9 mouse cellular contexts compared by ENCODE assay signal in genomic region chr14:19920254-19920691, GRCm38 (mm10). TPM values are rescaled to one million over a fixed set of nuclear protein-coding genes. Genes with fewer than 3 reads are reported as not detected.
DNase-seq lines count a peak whose midpoint lies in the region; ATAC-seq lines count a peak whose summit lies in the region.
"Had no signal": no experiment of that assay in that cellular context is flagged by ENCODE, and none has a peak within 500 bp of the region (broad histone marks: within the 10 kb centered on the region; RNA-seq: fewer than 3 reads in every experiment).

No protein-coding gene starts in this region.

- ATAC-seq in kidney, embryonic 16.5 days (ENCODE audit: low FRiP score, low TSS enrichment) = peak; percentile 70
- ATAC-seq in midbrain, embryonic 14.5 days (ENCODE audit: low FRiP score, low TSS enrichment) = peak; percentile 65

- no peaks in the 10 kb centered on the region for H3K9me3 ChIP-seq in kidney, embryonic 16.5 days (ENCODE audit: low read length)
- no peaks in the 10 kb centered on the region for H3K9me3 ChIP-seq in midbrain, embryonic 14.5 days (ENCODE audit: control insufficient read depth, low read length)

- no peaks in the 10 kb centered on the region for H3K27me3 ChIP-seq in kidney, embryonic 16.5 days (ENCODE audit: insufficient read depth, low read length)
- H3K27me3 ChIP-seq in midbrain, embryonic 14.5 days (ENCODE audit: control insufficient read depth, insufficient read depth, low read length) = no peaks in the 10 kb centered on the region

- intact Hi-C loops in heart, postnatal 36 days (cut with DNase I) = no loop called here

- peaks cover 9% of the 10 kb centered on the region; the same call in 1 of the 2 replicates for H3K4me1 ChIP-seq in kidney, embryonic 16.5 days (ENCODE audit: insufficient read depth, low read length)
- peaks cover 14% of the 10 kb centered on the region for H3K4me1 ChIP-seq in midbrain, embryonic 14.5 days (ENCODE audit: control insufficient read depth, insufficient read depth, low read length)

- H3K36me3 ChIP-seq in kidney, embryonic 16.5 days (ENCODE audit: insufficient read depth, low read length) = peaks cover 9% of the 10 kb centered on the region; the same call in 1 of the 2 replicates
- H3K36me3 ChIP-seq in midbrain, embryonic 14.5 days (ENCODE audit: control insufficient read depth, insufficient read depth, low read length) = peaks cover 9% of the 10 kb centered on the region

- no peak overlapping the region for H3K4me2 ChIP-seq in kidney, embryonic 16.5 days (replicated peaks; ENCODE audit: low read depth, low read length)
- H3K4me2 ChIP-seq in midbrain, embryonic 14.5 days (ENCODE audit: low read length) = no peak overlapping the region

- H3K4me3 ChIP-seq in kidney, embryonic 16.5 days (ENCODE audit: low read length) = no peak overlapping the region
- H3K4me3 ChIP-seq in midbrain, embryonic 14.5 days (replicated peaks; ENCODE audit: low read depth, low read length) = no peak overlapping the region

- no peak for DNase-seq in kidney, adult 18-20 months
- DNase-seq in embryo, embryonic 10.5 days (ENCODE audit: low spot score) = peak; percentile 77
- DNase-seq in forelimb bud, embryonic 11.5 days (ENCODE audit: low read depth, low spot score) = peak; percentile 70
- peak; percentile 71 for DNase-seq in midbrain, embryonic 14.5 days
- no peak for DNase-seq in right cerebral cortex, adult 2 months (ENCODE audit: low spot score in 2 of 2)
- DNase-seq in ovary, adult 18-20 months (ENCODE audit: low spot score) = no peak
- DNase-seq in heart, postnatal 36 days = no peak
- DNase-seq: thymus, adult 2 months had no signal

- WGBS in kidney, embryonic 16.5 days = 33% methylated on average over 13 of the region's 13 CpGs
- whole genome bisulfite sequencing in midbrain, embryonic 14.5 days = 9% methylated on average over 13 of the region's 13 CpGs

- no peak overlapping the region for H3K9ac ChIP-seq in kidney, embryonic 16.5 days (replicated peaks; ENCODE audit: low read length)
- no peak overlapping the region for H3K9ac ChIP-seq in midbrain, embryonic 14.5 days (replicated peaks; ENCODE audit: low read length)

- H3K27ac ChIP-seq in kidney, embryonic 16.5 days (ENCODE audit: low read length) = peak overlapping the region; percentile 17
- peak overlapping the region; percentile 66 for H3K27ac ChIP-seq in midbrain, embryonic 14.5 days (replicated peaks; ENCODE audit: low read depth, low read length)

RNA-seq across cellular contexts. Expression of gene Gng2, which starts 57.2 kb away (rescaled TPM):
- polyA plus RNA-seq in kidney, embryonic 16.5 days (2015; fragmentation: Nextera tagmentation; extraction: Ambion mirVana) = 52.5 and 53.5 TPM in 2 replicates
- polyA plus RNA-seq in midbrain, embryonic 14.5 days (2014; fragmentation: Nextera tagmentation; extraction: Ambion mirVana) = 422 and 423 TPM in 2 replicates
- total RNA-seq in heart, postnatal 36 days (2021) = 10 to 100 TPM in 1 of 2 experiments, 1 to 10 TPM in 1; 8.7 to 13.6 TPM

Comparison
In these comparisons a context has a peak if more than half of its experiments do, and no peak if none do; other contexts are left out.
1. DNase-seq: peak in embryo, embryonic 10.5 days (single experiment), forelimb bud, embryonic 11.5 days (single experiment) and midbrain, embryonic 14.5 days (single experiment); none in kidney, adult 18-20 months (single experiment), right cerebral cortex, adult 2 months (0 of 2), ovary, adult 18-20 months (single experiment) and heart, postnatal 36 days (0 of 2).